Mouse (Mus musculus) frontal cortex, adult 2 months (tissue): ENCODE results near the gene Gm29797. TPM values are rescaled to one million over a fixed set of nuclear protein-coding genes. Genes with fewer than 3 reads are reported as not detected.
A peak's percentile ranks its signal among the peaks of the same experiment; 100 is the strongest.

ENCODE experiments used
- DNase-seq, 2 experiments: peaks; one replicate each; pipeline ENCODE4 v3.0.0; 2022; ENCODE audit warnings: low spot score in 1 of 2; ENCODE audit errors: extremely low spot score in 1 of 2
- polyA plus RNA-seq: library from polyadenylated mRNA; depleted of rRNA; stranded (reverse); fragments of >200 nt; gene quantifications from 2 replicates; pipeline ENCODE4 v1.2.3, GENCODE M21; 2012

The Gm29797 gene
- polyA plus RNA-seq, 1 experiment = not detected

GRCm38 (mm10) chr2:181671326-181671725 lies 14.5 kb downstream of the Gm29797 start, which contains the start of gene Sox18:
Gene Sox18, minus strand, starts transcription at chr2:181671640.
- no peak for DNase-seq

GRCm38 (mm10) chr2:181671984-181672383 lies 15.2 kb downstream of the Gm29797 start:
- DNase-seq = no peak

GRCm38 (mm10) chr2:181673501-181673900 lies 16.7 kb downstream of the Gm29797 start:
- DNase-seq = no peak

GRCm38 (mm10) chr2:181674934-181675333 lies 18.1 kb downstream of the Gm29797 start:
- no peak for DNase-seq

GRCm38 (mm10) chr2:181675454-181675853 lies 18.6 kb downstream of the Gm29797 start:
- no peak for DNase-seq

- DNase-seq = no peak
These were observed 19.6 kb downstream of the Gm29797 start for GRCm38 (mm10) chr2:181676424-181676823.

- DNase-seq = no peak
These were observed 20.4 kb downstream of the Gm29797 start for GRCm38 (mm10) chr2:181677096-181677754.

- no peak for DNase-seq
These were observed 20.9 kb downstream of the Gm29797 start for GRCm38 (mm10) chr2:181677755-181678098.

- peak; percentile 69 to 87 for DNase-seq
These were observed 21.9 kb downstream of the Gm29797 start for GRCm38 (mm10) chr2:181678780-181679179.

GRCm38 (mm10) chr2:181679951-181680715 lies 23.3 kb downstream of the Gm29797 start, which contains the start of gene Tcea2:
Gene Tcea2, plus strand, starts transcription at chr2:181680310.
- DNase-seq = peak in 1 of 2 experiments; percentile 73

GRCm38 (mm10) chr2:181680716-181681117 lies 23.9 kb downstream of the Gm29797 start:
- no peak for DNase-seq

- DNase-seq = no peak
These were observed 25.1 kb downstream of the Gm29797 start for GRCm38 (mm10) chr2:181681978-181682377.

- no peak for DNase-seq
These were observed 26.5 kb downstream of the Gm29797 start for GRCm38 (mm10) chr2:181683381-181683780.

- no peak for DNase-seq
These were observed 27.9 kb downstream of the Gm29797 start for GRCm38 (mm10) chr2:181684713-181685112.

- DNase-seq = no peak
These were observed 28.9 kb downstream of the Gm29797 start for GRCm38 (mm10) chr2:181685686-181686085.

GRCm38 (mm10) chr2:181687586-181687985 lies 30.8 kb downstream of the Gm29797 start:
- no peak for DNase-seq

GRCm38 (mm10) chr2:181689466-181690160 lies 32.8 kb downstream of the Gm29797 start:
- DNase-seq = no peak

- DNase-seq = no peak
These were observed 34.2 kb downstream of the Gm29797 start for GRCm38 (mm10) chr2:181691083-181691482.

- no peak for DNase-seq
These were observed 34.7 kb downstream of the Gm29797 start for GRCm38 (mm10) chr2:181691571-181691970.

GRCm38 (mm10) chr2:181692304-181692703 lies 35.5 kb downstream of the Gm29797 start:
- no peak for DNase-seq
